Mouse (Mus musculus) kidney, postnatal 36 days (tissue): ENCODE data around the gene Ppfia3.
A peak's percentile ranks its signal among the peaks of the same experiment; 100 is the strongest.

ENCODE experiments used
- DNase-seq, 2 experiments: peaks; one replicate each; pipeline ENCODE4 v3.0.0; 2021 to 2022; ENCODE audit warnings: mixed read lengths in 2 of 2

Gene Ppfia3

DNA sequence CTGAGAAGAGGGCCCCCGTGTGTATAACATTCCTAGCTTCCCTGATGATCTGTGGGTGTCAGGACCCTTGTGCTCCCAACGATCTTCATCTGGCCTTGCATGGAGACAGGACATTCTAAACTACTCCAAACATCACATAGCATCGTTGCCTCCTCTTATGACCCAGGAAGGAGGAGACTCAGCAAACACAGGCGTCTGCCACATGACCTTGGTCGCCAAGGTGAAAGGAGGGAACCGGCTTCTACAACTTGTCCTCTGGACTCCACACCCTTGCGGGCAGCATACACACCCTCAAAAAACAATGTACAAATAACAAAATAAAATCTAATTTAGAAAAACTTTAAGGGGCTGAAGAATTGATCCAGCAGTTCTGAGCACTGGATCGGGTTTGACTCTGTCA, 54.8 kb downstream of the Ppfia3 start:
- DNase-seq, result no peak

DNA sequence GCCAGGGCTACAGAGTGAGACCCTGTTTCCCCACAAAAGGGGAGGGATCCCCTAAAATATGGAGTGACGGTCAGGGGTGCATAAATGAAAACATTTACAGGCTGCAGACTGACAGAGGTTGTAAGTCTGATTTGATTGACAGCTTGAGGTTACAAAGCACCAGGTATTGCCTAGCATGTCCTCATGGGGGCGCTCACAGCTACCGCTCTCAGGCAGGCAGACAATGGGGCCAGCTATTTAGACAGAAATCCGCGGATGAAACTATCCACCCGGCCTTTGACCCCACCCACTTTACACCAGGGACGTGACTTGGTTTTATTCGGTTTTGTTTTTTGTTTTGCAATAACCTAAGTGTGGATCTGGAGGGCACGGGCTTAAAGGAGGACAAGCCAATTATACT, 57.4 kb downstream of the Ppfia3 start:
- DNase-seq, result peak; percentile 52 to 79

- DNase-seq, result peak in 1 of 2 experiments; percentile 50
Measured at GRCm38 (mm10) chr7:45308551-45309240, 58.1 kb downstream of the Ppfia3 start.

DNA sequence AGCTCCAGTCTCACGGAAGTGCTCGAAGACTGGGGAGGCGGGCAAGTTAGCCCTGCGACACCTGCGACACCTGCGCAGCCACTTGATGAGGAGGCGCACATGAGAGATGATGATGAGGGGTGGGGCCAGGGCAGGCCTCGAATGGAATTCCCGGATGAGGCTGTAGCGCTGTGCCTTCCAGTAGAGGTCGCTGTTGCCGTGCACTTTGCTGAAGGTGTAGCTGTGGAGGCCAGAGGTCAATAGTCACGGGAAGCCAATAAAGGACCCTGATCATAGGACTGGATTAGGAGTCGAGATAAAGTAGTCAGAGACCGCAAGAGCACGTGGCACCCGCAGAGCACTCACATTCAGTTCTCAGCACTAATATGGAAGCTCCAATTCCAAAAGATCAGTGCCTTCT, 61.5 kb downstream of the Ppfia3 start:
- peak; percentile 67 to 86 for DNase-seq

GRCm38 (mm10) chr7:45304869-45305268, 62.0 kb downstream of the Ppfia3 start:
- DNase-seq, result no peak

GRCm38 (mm10) chr7:45302626-45303025, 64.2 kb downstream of the Ppfia3 start:
- no peak for DNase-seq

DNA sequence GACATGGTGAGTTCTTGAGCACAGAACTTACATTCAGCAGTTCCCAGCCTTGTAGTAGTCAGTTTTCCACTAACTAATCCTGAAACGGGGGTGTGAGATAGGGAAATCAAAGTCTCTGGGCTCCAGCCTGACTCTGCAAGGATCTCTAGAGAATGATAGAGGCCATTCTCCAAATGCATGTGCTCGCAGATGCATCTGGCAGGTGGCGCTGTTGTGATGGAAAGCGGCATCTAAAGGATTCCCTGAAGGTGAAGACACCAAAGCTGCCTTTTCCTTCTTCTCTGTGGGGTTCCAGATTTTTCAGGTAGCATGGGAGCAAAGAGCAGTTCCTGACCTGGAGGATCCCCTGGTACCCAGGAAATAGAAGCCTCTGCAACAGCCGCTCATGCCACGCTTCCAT, 66.5 kb downstream of the Ppfia3 start:
- peak; percentile 62 to 90 for DNase-seq

DNA sequence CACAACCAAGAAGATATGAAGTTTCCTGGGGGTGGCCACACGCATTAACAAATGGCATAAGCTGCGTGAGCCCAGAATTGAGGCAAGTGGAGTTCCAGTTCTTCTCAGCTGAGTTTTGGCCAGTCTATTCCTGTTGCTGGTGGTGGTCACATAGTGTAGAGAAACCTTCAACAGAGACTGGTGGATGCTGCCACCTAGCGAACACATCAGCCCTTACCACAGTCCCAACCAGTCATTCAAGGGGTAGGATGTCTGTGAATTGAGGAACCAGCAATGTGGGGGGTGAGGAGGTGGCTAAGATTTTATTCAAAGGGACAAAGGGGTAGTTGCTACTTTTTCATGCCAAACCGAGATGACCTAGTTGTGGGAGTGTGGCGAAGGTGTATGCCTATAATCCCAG, 67.1 kb downstream of the Ppfia3 start:
- peak; percentile 57 to 75 for DNase-seq

- no peak for DNase-seq
Measured at GRCm38 (mm10) chr7:45297563-45297962, 69.3 kb downstream of the Ppfia3 start.

DNA sequence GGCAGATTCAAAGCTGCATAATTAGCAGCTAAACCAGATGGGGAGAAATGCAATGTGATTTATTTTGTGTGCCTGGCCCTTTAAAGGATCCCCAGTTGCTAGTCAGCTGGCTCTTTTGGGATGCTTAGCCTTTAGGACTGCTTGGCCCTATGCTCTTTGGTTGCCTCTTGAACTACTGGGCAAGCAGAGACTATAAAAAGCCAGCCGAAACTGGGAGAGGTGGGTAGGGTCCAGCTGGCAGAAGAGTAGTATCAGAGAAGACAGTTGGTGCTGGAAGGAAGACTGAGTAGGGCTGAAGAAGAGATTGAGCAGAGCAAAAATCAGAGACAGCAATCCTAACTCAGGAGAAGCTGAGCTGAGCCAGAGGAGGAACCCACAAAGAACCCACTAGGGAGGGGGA, 70.2 kb downstream of the Ppfia3 start:
- no peak for DNase-seq
